Mouse (Mus musculus): ENCODE data around the gene Acer3.
"Not testable (repeated sequence)": the region's sequence is repeated elsewhere in the genome, so short reads cannot be mapped to it uniquely, and the experiment has no call there.

Acer3 gene

DNA sequence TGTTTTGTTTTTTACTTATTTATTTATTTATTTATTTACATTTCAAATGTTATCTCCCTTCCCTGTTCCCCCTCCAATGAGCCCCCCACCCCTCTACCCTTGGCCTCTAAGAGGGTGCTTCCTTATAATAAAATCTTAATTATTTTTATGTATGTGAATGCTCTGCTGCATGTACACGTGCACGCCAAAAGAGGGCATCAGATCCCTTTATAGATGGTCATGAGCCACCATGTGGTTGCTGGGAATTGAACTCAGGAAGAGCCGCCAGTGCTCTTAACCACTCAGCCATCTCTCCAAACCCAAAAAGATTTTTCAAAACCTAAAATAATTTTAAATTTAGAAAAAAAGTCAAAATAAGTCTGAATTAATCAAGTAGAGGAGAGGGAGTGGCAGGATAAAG lies 31.4 kb downstream of the Acer3 start:
- DNase-seq (ENCODE audit: inconsistent ontology term), result no peak

GRCm38 (mm10) chr7:98276263-98276662 lies 44.7 kb downstream of the Acer3 start:
- no peak for DNase-seq (ENCODE audit: inconsistent ontology term)

GRCm38 (mm10) chr7:98268166-98268565 lies 52.8 kb downstream of the Acer3 start:
- not testable (repeated sequence) for DNase-seq (ENCODE audit: inconsistent ontology term)

GRCm38 (mm10) chr7:98252520-98252919 lies 68.5 kb downstream of the Acer3 start:
- no peak for DNase-seq (ENCODE audit: inconsistent ontology term)

DNA sequence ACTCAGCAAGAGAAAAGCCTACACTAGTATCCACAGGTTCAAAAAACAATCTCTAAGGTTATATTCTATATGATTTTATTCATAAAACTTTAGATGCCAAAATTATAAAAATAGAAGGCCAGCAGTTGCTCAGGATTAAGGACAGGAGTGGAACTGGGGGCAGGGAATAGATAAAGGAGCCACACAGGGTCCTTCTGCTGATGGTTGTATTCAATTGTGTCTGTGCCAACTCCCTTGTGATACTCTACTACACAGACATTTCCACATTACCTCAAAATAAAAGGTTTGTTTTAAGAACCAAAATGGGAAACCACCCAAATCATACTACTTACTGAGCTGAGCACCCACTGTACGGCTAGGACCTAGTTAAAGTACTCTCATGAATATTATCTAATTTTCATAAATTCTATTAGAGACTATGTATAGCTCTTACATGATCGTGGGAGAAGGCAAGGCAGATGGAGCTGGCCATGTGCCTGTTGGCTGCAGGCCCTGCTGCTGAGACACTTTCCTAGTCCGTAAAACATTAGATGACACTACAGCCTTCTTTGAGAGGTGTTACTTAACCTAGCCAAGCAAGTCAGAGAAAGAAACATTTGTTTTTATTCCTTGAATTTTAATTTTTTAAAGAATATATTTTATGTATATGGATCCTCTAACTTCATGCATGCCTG lies 84.2 kb downstream of the Acer3 start:
- DNase-seq (ENCODE audit: inconsistent ontology term), result no peak

- DNase-seq (ENCODE audit: inconsistent ontology term), result no peak
These were observed 97.2 kb downstream of the Acer3 start for GRCm38 (mm10) chr7:98223796-98224195.

DNA sequence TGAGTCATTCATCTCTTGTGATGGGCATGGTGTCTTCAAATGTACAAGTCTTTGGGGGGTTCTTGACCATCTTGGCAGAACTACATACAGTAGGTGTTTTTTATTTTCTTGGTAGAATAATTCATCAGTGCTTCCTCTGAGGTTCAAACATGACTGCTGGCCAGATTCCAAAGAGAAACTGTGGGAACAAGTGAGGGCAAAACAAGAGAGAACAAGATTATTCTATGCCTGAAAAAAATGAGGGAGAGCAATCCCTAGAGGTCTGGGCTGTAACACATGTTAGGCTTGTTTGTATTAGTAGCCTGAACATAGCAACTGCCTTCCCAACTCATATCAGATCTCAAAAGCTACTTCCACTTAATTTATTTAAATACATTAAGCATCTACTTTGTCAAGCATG lies 104.3 kb downstream of the Acer3 start:
- DNase-seq (ENCODE audit: inconsistent ontology term), result peak; percentile 19

- no peak for DNase-seq (ENCODE audit: inconsistent ontology term)
These were observed 118.1 kb downstream of the Acer3 start for GRCm38 (mm10) chr7:98202946-98203345.

GRCm38 (mm10) chr7:98201493-98202028 lies 119.4 kb downstream of the Acer3 start:
- DNase-seq (ENCODE audit: inconsistent ontology term), result no peak

- no peak for DNase-seq (ENCODE audit: inconsistent ontology term)
These were observed 120.6 kb downstream of the Acer3 start for GRCm38 (mm10) chr7:98200396-98200795.

DNA sequence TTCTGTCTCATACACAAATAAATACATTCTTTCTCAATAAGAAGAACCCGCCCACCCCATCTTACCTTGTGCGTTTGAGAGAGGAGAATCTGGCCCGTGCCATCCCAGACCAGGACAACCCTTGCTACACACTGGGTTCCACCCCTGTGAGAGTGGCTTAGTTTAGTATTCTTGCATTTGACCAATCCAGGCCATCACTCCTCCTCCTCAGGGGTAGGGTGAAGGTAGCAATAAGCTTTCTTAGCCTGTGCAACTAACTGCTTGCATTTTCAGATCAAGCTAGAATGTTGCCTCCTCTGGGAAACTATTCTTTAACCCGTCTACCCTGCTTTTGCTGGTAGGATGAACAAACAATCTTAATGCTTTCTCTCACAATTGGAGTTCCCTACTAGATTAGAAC lies 121.6 kb downstream of the Acer3 start, which contains the start of gene B3gnt6:
B3gnt6 (minus strand) TSS at position 101 of the 400 bp plus-strand sequence.
- DNase-seq (ENCODE audit: inconsistent ontology term), result no peak

GRCm38 (mm10) chr7:98195151-98195801 lies 125.7 kb downstream of the Acer3 start:
- no peak for DNase-seq (ENCODE audit: inconsistent ontology term)

DNA sequence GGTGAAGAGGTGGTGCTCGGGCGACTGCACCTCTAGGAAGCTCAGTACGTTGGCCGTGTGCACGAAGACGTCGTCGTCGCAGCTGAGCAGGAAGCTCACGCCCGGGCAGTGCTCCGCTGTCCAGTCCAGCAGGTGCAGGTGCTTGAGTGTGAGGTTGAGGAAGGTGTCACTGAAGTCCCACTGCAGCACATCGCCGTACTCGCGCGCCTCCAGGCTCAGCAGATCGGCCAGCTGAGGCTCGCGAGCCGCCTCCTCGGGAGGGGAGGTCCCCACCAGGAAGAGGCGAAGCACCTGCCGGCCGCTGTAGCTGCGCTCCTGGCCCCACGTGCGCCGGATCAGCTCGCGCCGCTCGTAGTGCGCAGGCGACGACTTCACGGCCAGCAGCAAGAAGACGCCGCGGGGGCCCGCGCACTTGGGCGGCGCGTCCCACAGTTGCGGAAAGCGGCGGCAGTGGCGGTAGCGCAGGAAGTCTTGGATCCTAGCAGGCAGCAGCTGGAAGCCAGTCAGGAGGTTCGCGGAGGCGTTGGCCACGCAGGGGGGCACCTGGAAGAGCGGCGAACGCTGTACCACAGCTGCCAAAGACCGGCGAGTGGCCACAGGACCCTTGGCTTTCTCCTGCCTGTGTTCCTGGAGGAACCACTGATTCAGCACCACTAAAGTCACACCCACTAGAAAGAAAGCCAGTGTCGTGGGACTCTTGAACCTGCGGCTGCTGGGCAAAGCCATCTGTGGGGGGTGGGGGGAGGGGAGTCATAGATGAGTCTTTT lies 126.8 kb downstream of the Acer3 start:
- peak; percentile 29 for DNase-seq (ENCODE audit: inconsistent ontology term)

- DNase-seq (ENCODE audit: inconsistent ontology term), result peak; percentile 44
These were observed 127.4 kb downstream of the Acer3 start for GRCm38 (mm10) chr7:98193515-98194025.

- peak; percentile 45 for DNase-seq (ENCODE audit: inconsistent ontology term)
These were observed 129.3 kb downstream of the Acer3 start for GRCm38 (mm10) chr7:98191571-98192250.

- no peak for DNase-seq (ENCODE audit: inconsistent ontology term)
These were observed 130.4 kb downstream of the Acer3 start for GRCm38 (mm10) chr7:98190578-98190977.

DNA sequence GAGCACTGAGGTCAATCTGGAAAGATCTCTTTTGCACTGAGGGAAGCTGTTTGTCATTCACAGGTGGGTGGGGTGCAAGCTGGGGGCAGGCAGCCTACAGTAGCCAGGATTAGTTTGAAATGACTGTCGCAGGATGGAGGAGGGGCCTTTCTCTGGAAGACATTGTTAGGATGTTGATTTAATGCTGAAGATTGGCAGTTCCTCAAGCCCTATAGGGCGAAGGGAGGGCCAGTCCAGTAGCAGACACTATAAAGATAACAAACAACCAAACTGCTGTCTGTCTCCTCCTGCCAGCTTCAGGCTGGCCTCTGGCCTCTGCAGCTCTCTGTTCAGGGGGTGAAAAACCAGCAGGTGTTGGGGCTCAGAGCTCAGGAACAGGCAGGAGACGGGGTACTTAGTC lies 131.3 kb downstream of the Acer3 start:
- DNase-seq (ENCODE audit: inconsistent ontology term), result no peak

DNA sequence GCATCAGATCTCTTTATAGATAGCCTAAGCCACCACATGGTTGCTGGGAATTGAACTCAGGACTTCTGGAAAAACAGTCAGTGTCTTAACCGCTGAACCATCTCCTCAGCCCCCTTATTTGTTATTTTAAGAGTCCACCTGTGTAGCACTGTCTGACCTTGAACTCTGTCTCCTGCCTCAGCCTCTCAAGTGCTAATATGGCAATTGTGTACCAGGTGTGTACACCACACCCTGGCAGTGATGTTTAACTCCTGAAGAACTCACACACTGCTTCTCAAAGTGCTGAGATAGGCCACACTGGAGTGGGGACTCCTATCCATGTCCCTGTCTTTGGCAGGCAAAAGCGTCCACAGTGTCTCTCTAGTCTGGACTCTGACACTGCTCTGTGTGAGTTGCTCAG lies 132.3 kb downstream of the Acer3 start:
- DNase-seq (ENCODE audit: inconsistent ontology term), result no peak

- DNase-seq (ENCODE audit: inconsistent ontology term), result no peak
These were observed 132.8 kb downstream of the Acer3 start for GRCm38 (mm10) chr7:98188238-98188637.

DNA sequence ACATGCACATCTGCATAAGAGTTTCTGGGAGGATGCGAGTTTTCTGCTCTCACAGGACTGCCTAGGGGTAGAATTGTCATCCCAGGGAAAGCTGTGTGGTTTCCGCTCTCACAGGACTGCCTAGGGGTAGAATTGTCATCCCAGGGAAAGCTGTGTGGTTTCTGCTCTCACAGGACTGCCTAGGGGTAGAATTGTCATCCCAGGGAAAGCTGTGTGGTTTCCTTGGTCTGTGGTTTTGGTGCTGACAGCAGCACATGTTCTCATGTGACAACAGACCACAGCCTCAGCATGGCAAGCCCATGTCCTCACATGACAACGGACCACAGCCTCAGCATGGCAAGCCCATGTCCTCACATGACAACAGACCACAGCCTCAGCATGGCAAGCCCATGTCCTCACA lies 133.7 kb downstream of the Acer3 start:
- not testable (repeated sequence) for DNase-seq (ENCODE audit: inconsistent ontology term)

DNA sequence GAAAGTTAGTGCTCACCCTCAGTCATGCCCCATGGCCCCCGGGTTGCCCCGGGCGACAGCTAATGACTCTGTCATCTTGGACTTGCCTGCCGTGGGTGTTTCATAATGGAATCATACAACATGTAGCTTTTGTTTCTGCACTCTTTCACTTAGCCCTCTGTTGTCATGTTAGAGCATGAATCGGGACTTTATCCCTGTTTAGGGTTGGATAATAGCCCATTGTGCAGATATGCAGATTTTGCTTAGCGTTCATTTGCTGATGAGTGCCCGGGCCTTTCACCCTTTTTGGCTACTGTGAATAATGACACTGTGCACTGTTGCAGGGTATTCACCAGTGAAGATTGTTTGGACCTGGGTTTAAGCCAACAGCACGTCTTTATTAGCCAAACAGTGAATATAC lies 134.4 kb downstream of the Acer3 start:
- peak; percentile 50 for DNase-seq (ENCODE audit: inconsistent ontology term)

GRCm38 (mm10) chr7:98185326-98185725 lies 135.7 kb downstream of the Acer3 start:
- DNase-seq (ENCODE audit: inconsistent ontology term), result no peak
